Mouse (Mus musculus) heart, adult 2 months (tissue): ENCODE measurements around the gene Dmpk.

Experiments
- CTCF ChIP-seq: fragments of 200-600 bp; IDR thresholded peaks from 2 replicates; pipeline ENCODE4 v1.8.1; 2022; ENCODE audit warnings: antibody characterized with exemption, mild to moderate bottlenecking, moderate library complexity
- POLR2A ChIP-seq: fragments of 200-500 bp; IDR thresholded peaks from 2 replicates; pipeline ENCODE4 v1.6.1; 2011; ENCODE audit warnings: mild to moderate bottlenecking, low read depth, low read length, control low read depth; ENCODE audit not compliant: insufficient read depth

DNA sequence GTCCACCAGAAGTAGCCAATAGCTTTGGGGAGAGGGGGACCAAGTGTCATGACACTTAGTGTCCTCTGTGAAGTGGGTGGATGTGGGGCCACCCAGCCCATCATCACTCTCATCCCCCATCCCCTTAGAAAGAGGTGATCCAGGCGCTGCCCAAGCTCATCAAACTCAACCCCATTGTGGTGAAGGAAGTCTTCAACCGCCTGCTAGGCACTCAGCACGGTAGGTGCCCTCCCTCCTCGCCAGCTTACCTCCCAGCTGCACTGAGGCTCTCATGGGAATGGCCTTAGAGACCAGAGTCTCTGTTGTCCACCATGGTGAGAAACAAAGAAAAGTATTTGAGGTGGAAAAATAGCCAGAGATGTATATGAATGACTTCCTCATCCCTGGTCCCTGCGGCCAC, 34.4 kb upstream of the Dmpk start:
- TF ChIP-seq POLR2A (no peak), CTCF (no peak)
